Mouse (Mus musculus): ENCODE data around the gene Rpap2.

The Rpap2 gene

DNA sequence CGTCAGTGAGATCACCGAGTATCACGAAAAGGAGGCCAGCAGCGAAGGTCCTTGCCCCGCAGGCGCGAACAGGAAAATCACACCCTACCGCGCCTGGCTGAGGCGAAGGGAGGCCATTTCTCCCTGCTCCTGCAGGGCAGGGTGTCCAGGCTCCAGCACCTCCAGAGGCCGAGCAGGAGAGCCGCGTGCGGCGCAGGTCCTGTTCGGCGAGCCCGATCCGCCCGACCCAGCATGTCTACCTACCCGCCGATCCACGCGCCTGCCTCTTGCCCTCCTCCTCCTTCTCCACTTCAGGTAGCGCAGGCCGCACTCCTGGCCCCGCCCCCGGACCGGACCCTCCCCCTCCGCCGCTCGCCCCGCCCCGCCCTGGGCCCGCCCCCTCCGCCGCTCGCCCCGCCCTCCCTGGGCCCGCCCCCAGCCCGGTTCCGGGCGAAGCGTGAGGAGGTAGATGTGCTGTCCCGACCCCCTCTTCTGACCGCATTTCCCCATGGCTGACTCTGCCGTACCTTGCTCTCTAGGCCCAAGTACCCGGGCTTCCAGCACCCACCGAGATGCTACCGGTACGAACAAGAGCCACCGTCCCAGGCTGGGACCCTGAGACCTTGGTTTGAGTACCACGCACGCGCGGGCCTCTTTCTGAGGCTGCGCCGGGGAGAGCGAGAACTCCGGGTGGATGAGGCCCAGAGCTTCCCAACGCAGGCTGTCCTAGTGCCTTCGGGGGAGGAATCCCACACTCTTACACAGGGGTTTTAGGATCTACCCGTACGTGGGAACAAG lies at the start of gene Rpap2, which contains the start of gene Glmn:
TSS of gene Rpap2 (plus strand) at position 73 of the 777 bp plus-strand sequence.
TSS of gene Glmn (minus strand) at position 588 of the 777 bp plus-strand sequence.
- peak; percentile 83 for DNase-seq (ENCODE audit: low spot score)

DNA sequence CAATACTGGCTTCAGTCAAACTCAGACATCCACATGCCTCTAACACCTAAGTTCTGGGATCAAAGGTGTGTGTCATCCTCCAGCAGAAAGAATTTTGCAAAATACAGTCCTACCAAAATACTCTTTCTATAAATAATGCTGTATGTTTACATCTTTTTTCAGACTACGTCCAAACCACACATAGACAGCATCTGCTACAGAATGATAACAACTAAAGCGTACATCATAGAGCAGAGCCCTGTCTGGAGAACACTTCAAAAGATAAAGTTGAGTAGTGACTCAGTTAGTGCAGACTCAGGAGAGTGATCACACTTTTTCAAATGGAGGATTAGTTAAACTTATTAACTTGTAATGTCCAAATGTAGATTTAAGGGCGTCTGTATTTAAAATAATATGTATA lies 49.2 kb upstream of the Rpap2 start:
- DNase-seq (ENCODE audit: low spot score) = no peak

DNA sequence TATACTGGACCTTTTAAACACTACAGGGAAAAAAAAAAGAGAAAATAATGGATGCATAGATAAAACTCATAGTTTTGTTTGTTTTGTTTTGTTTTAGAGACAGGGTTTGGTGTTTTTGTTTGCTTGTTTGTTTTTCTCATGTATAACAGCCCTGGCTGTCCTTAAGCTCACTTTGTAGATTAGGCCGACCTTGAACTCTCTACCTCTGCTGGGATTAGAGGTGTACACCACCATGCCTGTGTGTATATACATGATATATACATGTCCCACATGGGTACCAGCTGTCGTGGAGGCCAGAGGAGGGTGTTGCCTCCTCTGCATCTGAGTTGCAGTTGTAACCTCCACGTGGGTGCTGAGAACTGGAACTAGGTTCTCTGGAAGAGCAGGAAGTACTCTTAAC lies 48.7 kb upstream of the Rpap2 start:
- no peak for DNase-seq (ENCODE audit: low spot score)

DNA sequence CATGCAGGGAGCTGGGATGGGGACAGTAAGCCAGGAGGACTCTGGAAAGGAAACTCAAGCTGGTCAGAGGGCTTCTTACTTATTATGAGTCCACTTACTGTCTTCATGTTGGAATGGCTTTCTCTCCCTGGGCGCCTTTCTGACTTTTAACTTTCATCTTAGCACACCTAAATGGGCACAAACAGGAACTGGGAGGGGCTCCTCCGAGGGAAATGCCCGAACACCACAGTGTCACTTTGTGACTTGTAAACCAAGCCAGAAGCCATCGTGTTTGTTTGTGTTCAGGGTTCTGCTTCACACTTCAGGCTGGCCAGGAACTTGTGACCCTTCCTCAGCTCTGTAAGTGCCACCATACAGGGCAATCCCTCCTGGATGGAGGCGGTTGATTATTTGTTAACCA lies 42.8 kb upstream of the Rpap2 start:
- DNase-seq (ENCODE audit: low spot score) = peak; percentile 6

- no peak for DNase-seq (ENCODE audit: low spot score)
Measured at GRCm38 (mm10) chr5:107556969-107557368, 40.2 kb upstream of the Rpap2 start.

DNA sequence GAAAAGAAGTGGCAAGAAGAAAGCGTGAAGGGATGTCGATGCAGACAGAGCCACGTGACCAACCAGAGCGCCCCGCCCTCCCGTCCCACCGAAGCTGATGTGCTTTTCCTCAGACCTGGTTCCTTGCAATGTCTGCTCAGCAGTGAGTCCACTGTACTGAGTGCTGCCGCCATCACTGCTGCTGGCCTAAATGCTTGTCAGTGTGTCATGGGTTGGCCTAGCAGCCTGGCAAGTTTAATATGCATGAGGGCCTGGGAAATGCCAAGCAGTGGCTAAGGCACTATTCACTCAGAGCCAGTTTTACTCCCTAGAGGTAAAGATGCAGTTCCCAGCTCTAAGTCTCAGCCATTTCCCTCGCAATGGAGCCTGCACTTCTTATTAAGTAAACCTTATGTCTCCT lies 28.0 kb upstream of the Rpap2 start:
- DNase-seq (ENCODE audit: low spot score) = no peak

DNA sequence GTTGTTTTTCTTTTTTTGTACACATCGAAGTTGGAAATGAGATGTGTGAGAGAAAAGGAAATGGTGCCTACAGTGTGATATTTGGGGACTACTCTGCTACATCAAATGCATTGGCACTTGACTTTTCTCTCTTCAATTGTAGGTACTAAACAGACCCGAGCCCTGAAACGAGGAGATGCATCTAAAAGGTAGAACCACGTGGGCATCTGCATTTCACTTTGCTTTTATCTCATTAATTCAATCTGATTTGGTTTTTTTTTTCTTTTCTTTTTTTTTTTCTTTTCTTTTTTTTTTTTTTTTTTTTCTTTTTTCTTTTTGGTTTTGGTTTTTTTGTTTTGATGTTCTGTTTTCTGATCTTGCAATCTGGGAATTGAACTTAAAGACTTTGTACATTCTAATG lies 1.2 kb downstream of the Rpap2 start:
- no peak for DNase-seq (ENCODE audit: low spot score)

DNA sequence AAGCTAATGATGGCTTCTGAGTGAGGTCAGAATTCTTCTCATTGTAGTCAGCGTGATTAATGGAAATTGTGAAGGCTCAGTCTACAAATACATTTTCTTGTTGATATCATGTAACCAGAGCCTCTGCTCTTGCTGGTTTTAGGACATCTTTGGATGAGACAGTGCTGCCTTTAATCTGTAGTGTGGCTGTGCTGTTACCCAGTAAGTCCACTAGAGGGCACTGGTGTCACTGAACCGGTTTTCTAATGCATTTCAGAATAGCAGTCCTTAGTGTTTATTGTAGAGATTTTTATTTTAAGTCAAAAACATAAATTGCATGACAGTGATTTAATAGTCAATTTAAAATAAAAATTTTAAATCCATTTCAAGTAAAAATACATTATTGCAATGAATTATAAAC lies 14.1 kb downstream of the Rpap2 start:
- peak; percentile 64 for DNase-seq (ENCODE audit: low spot score)

DNA sequence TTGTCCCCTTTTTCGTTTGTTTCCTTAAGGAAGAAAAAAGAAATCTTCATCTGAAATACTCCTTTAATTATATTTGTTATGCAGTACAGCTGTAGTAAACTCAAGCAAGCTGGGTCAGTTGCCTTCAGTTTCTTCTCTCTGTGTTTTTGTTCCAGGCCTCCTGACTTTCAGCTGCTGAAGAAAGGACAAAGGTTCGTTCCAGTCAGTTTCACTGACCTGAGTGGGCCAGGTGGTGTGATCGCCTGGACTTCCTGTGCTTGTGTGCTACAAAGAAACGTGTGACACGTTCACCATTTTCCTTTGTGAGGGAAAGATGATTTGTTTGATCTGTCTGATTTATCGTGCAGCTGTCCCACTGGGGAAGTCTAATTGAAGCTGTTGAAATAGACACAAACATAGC lies 20.8 kb downstream of the Rpap2 start:
- no peak for DNase-seq (ENCODE audit: low spot score)

GRCm38 (mm10) chr5:107621327-107621726 lies 24.2 kb downstream of the Rpap2 start:
- no peak for DNase-seq (ENCODE audit: low spot score)

DNA sequence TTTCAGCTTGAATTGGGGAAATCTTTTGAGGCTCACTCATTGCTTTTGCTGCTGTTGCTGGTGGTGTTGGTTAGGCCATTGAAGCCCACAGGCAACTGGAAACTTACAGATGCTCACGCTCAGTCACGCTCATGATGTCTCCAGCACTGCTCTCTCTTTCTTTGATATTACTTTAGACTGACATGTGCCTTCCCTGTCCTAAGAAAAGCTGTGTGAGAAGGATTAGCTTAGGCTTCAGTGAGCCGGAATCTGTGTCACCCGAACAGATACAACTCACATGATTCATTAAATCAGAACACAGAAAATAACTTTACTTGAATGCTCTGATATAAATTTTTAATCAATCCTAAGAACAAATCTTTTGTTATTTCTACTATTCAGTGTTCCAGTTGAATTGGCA lies 36.5 kb downstream of the Rpap2 start:
- DNase-seq (ENCODE audit: low spot score) = no peak

DNA sequence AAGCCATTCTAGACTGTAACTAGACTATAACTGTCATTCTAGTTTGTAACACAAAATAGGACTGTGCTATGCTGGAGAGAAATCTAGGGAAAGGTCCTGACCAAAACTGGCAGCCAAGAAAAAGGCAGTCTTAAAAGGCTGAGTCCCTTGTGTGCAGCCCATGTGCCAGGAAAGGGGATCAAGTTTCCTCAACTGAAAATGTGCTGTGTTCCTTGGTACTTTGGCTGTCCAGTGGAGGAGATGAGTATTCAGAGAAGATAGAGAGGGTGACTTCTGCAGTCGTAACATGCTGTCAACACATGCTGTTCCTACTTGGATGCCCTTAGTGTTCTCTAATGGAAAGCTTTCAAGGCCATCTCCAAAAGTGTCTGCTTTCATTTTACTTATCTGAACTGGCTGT lies 39.9 kb downstream of the Rpap2 start:
- DNase-seq (ENCODE audit: low spot score) = no peak

DNA sequence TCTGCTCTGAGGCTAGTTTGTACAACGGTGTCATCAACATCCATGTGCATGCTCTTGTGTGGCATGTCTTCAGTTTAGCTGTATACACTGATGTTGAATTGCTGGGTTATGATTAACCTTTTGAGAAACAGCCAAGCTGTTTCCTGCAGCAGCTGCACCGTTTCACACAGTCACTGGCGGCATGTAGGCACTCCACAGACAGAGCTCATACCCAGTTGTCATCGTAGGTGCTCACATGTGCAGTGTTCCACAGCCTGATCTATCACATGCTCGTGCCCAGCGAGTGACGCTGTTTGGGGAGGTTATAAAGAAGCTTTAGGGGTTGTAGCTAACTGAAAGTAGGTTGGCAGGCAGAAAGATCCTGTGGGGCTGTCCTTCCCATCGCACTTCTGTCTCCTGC lies 41.2 kb downstream of the Rpap2 start:
- DNase-seq (ENCODE audit: low spot score) = no peak

- no peak for DNase-seq (ENCODE audit: low spot score)
Measured at GRCm38 (mm10) chr5:107644595-107644994, 47.4 kb downstream of the Rpap2 start.

GRCm38 (mm10) chr5:107645935-107646334 lies 48.8 kb downstream of the Rpap2 start:
- DNase-seq (ENCODE audit: low spot score) = no peak

GRCm38 (mm10) chr5:107647580-107647979 lies 50.4 kb downstream of the Rpap2 start:
- DNase-seq (ENCODE audit: low spot score) = no peak

GRCm38 (mm10) chr5:107648552-107649125 lies 51.5 kb downstream of the Rpap2 start:
- peak; percentile 39 for DNase-seq (ENCODE audit: low spot score)

DNA sequence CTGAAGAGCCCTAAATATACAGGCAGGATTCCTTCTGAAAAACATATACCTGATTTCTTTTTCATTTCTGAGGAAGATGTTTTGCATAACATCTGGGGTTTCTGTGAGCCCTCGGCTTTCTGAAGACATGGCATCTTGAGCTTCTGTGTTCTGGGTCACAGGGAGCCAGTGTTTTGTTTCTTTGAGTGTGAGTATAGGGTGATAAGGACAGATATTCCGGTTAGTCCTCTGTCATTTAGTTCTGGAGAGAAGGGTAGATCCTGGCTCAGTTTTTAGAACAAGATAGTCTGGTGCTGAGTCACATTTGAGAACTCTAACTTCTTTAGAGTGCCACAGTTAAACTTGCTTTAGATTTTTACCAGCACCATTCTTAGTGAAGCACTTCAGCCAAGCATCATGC lies 52.5 kb downstream of the Rpap2 start:
- no peak for DNase-seq (ENCODE audit: low spot score)

DNA sequence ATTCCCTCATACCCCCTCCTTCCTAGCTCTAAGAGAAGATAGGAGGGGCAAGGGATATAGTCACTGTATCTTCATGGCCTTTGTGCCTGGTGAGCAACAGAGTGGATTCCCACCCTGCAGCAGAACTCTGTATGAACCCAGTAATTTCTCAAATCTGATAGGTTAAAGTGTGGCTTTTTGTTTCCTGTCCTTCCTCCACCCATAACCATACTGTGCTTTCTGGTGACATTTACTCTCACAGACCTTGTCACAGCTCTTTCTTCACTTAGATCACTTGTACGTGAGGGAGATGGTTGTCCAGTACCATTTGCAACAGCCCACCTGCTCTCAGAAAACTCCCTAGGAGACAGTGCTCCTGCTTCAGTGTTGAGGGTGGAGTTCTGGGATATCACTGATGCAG lies 53.3 kb downstream of the Rpap2 start:
- DNase-seq (ENCODE audit: low spot score) = peak; percentile 5

- DNase-seq (ENCODE audit: low spot score) = no peak
Measured at GRCm38 (mm10) chr5:107652055-107652660, 55.0 kb downstream of the Rpap2 start.

- no peak for DNase-seq (ENCODE audit: low spot score)
Measured at GRCm38 (mm10) chr5:107678392-107678791, 81.2 kb downstream of the Rpap2 start.

GRCm38 (mm10) chr5:107681300-107681699 lies 84.1 kb downstream of the Rpap2 start:
- DNase-seq (ENCODE audit: low spot score) = no peak

DNA sequence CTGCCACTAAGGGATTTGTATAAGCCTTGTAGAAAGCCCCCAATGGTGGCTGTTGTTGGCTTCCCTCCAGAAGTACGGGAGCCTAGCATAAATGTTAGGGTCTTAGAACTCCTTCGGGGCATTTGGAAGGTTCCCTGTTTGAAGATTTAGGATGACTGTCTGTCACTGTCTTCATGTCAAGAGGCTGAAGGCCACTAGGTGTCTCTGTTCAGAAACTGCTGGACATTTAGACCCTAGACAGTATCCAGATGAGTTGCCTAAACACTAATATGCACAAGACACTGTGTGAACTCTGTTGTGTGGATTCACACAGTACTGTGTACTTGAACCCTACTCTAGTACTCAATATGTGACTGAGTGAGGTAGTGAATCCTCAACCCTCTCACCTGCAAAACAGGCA lies 87.2 kb downstream of the Rpap2 start:
- no peak for DNase-seq (ENCODE audit: low spot score)

Data from T-cell, adult 2 months (primary cell).